Mouse (Mus musculus) thymus, adult 2 months (tissue): Measurements from ENCODE around the gene Pck2. TPM values are rescaled to one million over a fixed set of nuclear protein-coding genes. Genes with fewer than 3 reads are reported as not detected.

Experiments used
- DNase-seq: peaks from one replicate; pipeline ENCODE4 v3.0.0; 2021
- H3K27ac ChIP-seq: fragments of 200-500 bp; 2 replicates; pipeline ENCODE4 v1.5.1; 2012; ENCODE audit warnings: low read length, control low read depth; ENCODE audit not compliant: control insufficient read depth, insufficient read depth
- H3K27me3 ChIP-seq: fragments of 200-500 bp; 2 replicates; pipeline ENCODE4 v1.6.1; 2012; ENCODE audit warnings: mild to moderate bottlenecking, low read length, moderate library complexity, mixed read lengths; ENCODE audit not compliant: control insufficient read depth, insufficient read depth
- H3K36me3 ChIP-seq: fragments of 200-500 bp; 2 replicates; pipeline ENCODE4 v1.6.1; 2012; ENCODE audit warnings: mild to moderate bottlenecking, low read length, moderate library complexity; ENCODE audit not compliant: control insufficient read depth, insufficient read depth
- H3K4me1 ChIP-seq: fragments of 200-500 bp; replicated peaks from 2 replicates; pipeline ENCODE4 v1.6.1; 2012; ENCODE audit warnings: low read length; ENCODE audit not compliant: control insufficient read depth, insufficient read depth
- H3K4me3 ChIP-seq: fragments of 200-500 bp; 2 replicates; pipeline ENCODE4 v1.5.1; 2012; ENCODE audit warnings: mild to moderate bottlenecking, low read length, control low read depth, moderate library complexity; ENCODE audit not compliant: control insufficient read depth, insufficient read depth
- CTCF ChIP-seq: fragments of 200-500 bp; IDR thresholded peaks from 2 replicates; pipeline ENCODE4 v1.5.1; 2012; ENCODE audit warnings: mild to moderate bottlenecking, control low read depth, low read length, moderate library complexity, borderline replicate concordance; ENCODE audit not compliant: control insufficient read depth, poor library complexity, insufficient read depth; ENCODE audit errors: extremely low read depth
- POLR2A ChIP-seq: fragments of 200-500 bp; IDR thresholded peaks from 2 replicates; pipeline ENCODE4 v1.6.1; 2012; ENCODE audit warnings: mild to moderate bottlenecking, low read length, control low read depth, moderate library complexity; ENCODE audit not compliant: control insufficient read depth, poor library complexity, insufficient read depth; ENCODE audit errors: extremely low read depth
- WGBS: fragments of 180-500 bp; shearing (Covaris S2); methylation state at CpG from one replicate; pipeline ENCODE4 v1.1.7; 2018; 5-methylcytosine and 5-hydroxymethylcytosine counted together
- polyA plus RNA-seq: library from polyadenylated mRNA; depleted of rRNA; stranded (reverse); fragments of >200 nt; gene quantifications from 2 replicates; pipeline ENCODE4 v1.2.3, GENCODE M21; 2012

The Pck2 gene
- polyA plus RNA-seq, 1 experiment: 13.2 TPM

GRCm38 (mm10) chr14:55496761-55497448 is 43.2 kb upstream of the Pck2 start:
- no peak overlapping the region for H3K27ac ChIP-seq
- H3K36me3 ChIP-seq: no peaks in the 10 kb centered on the region
- no peak for DNase-seq
- no peak for TF ChIP-seq CTCF
- no peak for TF ChIP-seq POLR2A
- H3K27me3 ChIP-seq: peaks cover 2% of the 10 kb centered on the region
- 80% methylated on average over 16 of the region's 16 CpGs for WGBS
- H3K4me3 ChIP-seq: no peak overlapping the region
- H3K4me1 ChIP-seq: no peaks in the 10 kb centered on the region

DNA sequence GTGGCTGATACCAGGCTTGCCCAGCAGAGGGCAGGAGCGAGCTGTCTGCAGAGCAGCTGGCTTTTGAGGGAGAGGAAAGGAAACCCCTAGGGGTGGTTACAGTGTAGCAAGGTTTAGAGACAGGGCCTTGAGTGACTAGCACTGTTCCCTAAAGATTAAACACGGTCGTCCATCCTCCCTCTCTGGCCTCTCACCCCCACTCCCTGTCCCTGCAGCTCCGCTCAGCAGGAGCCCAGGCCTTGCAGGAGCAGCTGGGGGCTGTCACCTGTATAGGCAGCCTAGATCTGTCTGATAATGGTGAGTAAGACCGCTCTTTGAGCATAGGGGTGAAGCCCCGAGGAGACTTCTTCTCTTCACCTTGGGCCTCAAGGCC is 42.6 kb upstream of the Pck2 start:
- H3K27ac ChIP-seq: no peak overlapping the region
- no peaks in the 10 kb centered on the region for H3K36me3 ChIP-seq
- 36% methylated on average over 6 of the region's 6 CpGs for WGBS
- no peak overlapping the region for H3K4me3 ChIP-seq
- peak; percentile 88 for DNase-seq
- TF ChIP-seq POLR2A (no peak), CTCF (peak; percentile 96)
- H3K4me1 ChIP-seq: no peaks in the 10 kb centered on the region
- H3K27me3 ChIP-seq: no peaks in the 10 kb centered on the region

GRCm38 (mm10) chr14:55505612-55506011 is 34.5 kb upstream of the Pck2 start:
- H3K4me3 ChIP-seq: no peak overlapping the region
- no peak for DNase-seq
- H3K4me1 ChIP-seq: no peaks in the 10 kb centered on the region
- H3K36me3 ChIP-seq: no peaks in the 10 kb centered on the region
- 91% methylated on average over 9 of the region's 9 CpGs for WGBS
- no peaks in the 10 kb centered on the region for H3K27me3 ChIP-seq
- no peak for TF ChIP-seq CTCF
- no peak overlapping the region for H3K27ac ChIP-seq

DNA sequence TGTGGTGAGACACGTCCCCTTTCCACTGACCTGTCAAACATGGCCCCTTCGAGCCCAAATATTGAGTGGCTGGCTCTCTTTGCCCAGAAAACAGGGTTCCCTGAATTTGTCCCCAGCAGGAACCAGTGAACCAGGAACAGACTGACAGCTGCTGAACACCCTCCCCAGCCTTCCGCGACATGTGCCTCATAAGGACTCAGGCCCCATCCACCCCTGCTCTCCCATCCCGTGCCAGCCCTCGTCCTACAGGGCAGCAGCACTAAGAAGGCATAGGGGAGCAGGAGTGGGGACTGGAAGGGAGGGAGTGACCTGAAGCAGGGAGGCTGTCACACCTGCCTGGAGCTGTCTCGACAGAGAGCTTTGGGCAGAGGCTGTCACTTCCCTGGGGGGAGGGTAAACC is 32.3 kb upstream of the Pck2 start:
- 61% methylated on average over 7 of the region's 7 CpGs for WGBS
- no peaks in the 10 kb centered on the region for H3K4me1 ChIP-seq
- TF ChIP-seq POLR2A (no peak), CTCF (no peak)

GRCm38 (mm10) chr14:55509540-55509939 is 30.5 kb upstream of the Pck2 start:
- Histone ChIP-seq H3K27me3 (no peaks in the 10 kb centered on the region; the same call in 1 of the 2 replicates), H3K27ac (no peak overlapping the region), H3K36me3 (no peaks in the 10 kb centered on the region), H3K4me3 (no peak overlapping the region), H3K4me1 (no peaks in the 10 kb centered on the region)
- WGBS: 88% methylated on average over 10 of the region's 10 CpGs
- no peak for DNase-seq
- no peak for TF ChIP-seq CTCF
- no peak for TF ChIP-seq POLR2A

More for the DNA sequence above, 32.3 kb upstream of the Pck2 start:
- no peak overlapping the region for H3K4me3 ChIP-seq
- DNase-seq: no peak
- no peaks in the 10 kb centered on the region; the same call in 1 of the 2 replicates for H3K27me3 ChIP-seq
- H3K27ac ChIP-seq: no peak overlapping the region
- H3K36me3 ChIP-seq: no peaks in the 10 kb centered on the region

DNA sequence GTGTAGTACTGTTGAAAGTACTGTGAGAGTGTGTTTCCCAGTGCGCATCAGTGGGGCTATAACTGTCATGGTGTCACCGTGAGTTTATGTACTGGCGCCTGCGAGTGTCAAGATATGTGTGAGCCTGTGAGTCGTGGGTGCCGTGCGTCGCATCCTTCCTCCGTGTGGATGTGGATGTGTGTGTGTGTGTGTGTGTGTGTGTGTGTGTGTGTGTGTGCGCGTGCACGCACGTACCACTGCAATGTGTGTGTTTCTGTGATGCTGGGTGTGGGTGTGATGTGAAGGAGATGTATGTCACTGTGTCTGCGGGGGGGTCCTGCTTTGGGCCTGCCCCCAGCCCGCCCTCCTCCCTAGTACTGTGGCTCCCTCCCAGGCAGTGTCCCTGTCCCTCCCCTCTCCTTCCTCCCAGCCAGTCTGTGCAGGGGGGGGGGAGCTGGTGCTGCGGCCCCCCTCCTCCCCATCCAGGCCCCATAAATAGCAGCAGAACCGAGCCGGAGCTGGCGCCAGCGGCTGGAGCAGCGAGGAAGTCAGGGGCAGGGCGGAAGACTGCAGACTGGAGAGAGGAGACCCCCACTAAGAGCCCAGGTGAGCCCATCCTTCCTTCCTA is 29.8 kb upstream of the Pck2 start, which contains the start of gene Cpne6:
Gene Cpne6, plus strand, starts transcription at position 321 of the 607 bp plus-strand sequence.
- Histone ChIP-seq H3K4me3 (no peak within 1 kb of the TSS), H3K27ac (no peak within 1 kb of the TSS), H3K4me1 (no peaks in the 10 kb centered on the region), H3K36me3 (no peaks in the 10 kb centered on the region), H3K27me3 (no peaks in the 10 kb centered on the region; the same call in 1 of the 2 replicates)
- TF ChIP-seq POLR2A (no peak), CTCF (no peak)
- no peak for DNase-seq
- WGBS: 68% methylated on average over 21 of the region's 22 CpGs

GRCm38 (mm10) chr14:55511037-55511436 is 29.0 kb upstream of the Pck2 start:
- Histone ChIP-seq H3K4me3 (no peak overlapping the region), H3K27me3 (no peaks in the 10 kb centered on the region; the same call in 1 of the 2 replicates), H3K4me1 (no peaks in the 10 kb centered on the region), H3K27ac (no peak overlapping the region), H3K36me3 (no peaks in the 10 kb centered on the region)
- no peak for DNase-seq
- no peak for TF ChIP-seq POLR2A
- no peak for TF ChIP-seq CTCF
- 47% methylated on average over 7 of the region's 7 CpGs for WGBS
